Mouse (Mus musculus) testis, adult 2 months (tissue): ENCODE measurements at regions not wholly inside any gene's neighbourhood (a gene's known extent, or its start where the extent isn't known, plus 50 kb on each side); places are given as distances from the start of the nearest gene placed in this dataset.

ENCODE experiments used
- H3K27ac ChIP-seq: fragments of 200-500 bp; 2 replicates; pipeline ENCODE4 v1.5.1; 2012; ENCODE audit warnings: low read depth, low read length; ENCODE audit not compliant: control insufficient read depth, insufficient read depth
- H3K27me3 ChIP-seq: fragments of 200-500 bp; 2 replicates; pipeline ENCODE4 v1.6.1; 2012; ENCODE audit warnings: mild to moderate bottlenecking, low read length, moderate library complexity; ENCODE audit not compliant: control insufficient read depth, insufficient read depth
- H3K36me3 ChIP-seq: fragments of 200-500 bp; 2 replicates; pipeline ENCODE4 v1.6.1; 2012; ENCODE audit warnings: mild to moderate bottlenecking, low read length; ENCODE audit not compliant: control insufficient read depth, insufficient read depth
- H3K4me1 ChIP-seq: fragments of 200-500 bp; 2 replicates; pipeline ENCODE4 v1.6.1; 2012; ENCODE audit warnings: low read length; ENCODE audit not compliant: control insufficient read depth, insufficient read depth
- H3K4me3 ChIP-seq: fragments of 200-500 bp; 2 replicates; pipeline ENCODE4 v1.5.1; 2012; ENCODE audit warnings: low read depth, mild to moderate bottlenecking, low read length, moderate library complexity, mixed read lengths; ENCODE audit not compliant: control insufficient read depth
- CTCF ChIP-seq: fragments of 200-500 bp; IDR thresholded peaks from 2 replicates; pipeline ENCODE4 v1.5.1; 2012; ENCODE audit warnings: low read depth, mild to moderate bottlenecking, inconsistent platforms, low read length, moderate library complexity; ENCODE audit not compliant: control insufficient read depth, insufficient read depth, insufficient replicate concordance
- POLR2A ChIP-seq: fragments of 200-500 bp; IDR thresholded peaks from 2 replicates; pipeline ENCODE4 v1.6.1; 2012; ENCODE audit warnings: low read depth, mild to moderate bottlenecking, inconsistent platforms, low read length, moderate library complexity; ENCODE audit not compliant: control insufficient read depth

GRCm38 (mm10) chr2:17939183-17939856, 57.4 kb downstream of the H2al2a start:
- Histone ChIP-seq H3K27me3 (no peaks in the 10 kb centered on the region), H3K4me3 (no peak overlapping the region), H3K36me3 (no peaks in the 10 kb centered on the region), H3K4me1 (peaks cover 2% of the 10 kb centered on the region; the same call in 1 of the 2 replicates), H3K27ac (no peak overlapping the region)
- no peak for TF ChIP-seq POLR2A
- TF ChIP-seq CTCF: no peak

GRCm38 (mm10) chr2:17936527-17937139, 60.1 kb downstream of the H2al2a start:
- Histone ChIP-seq H3K27ac (no peak overlapping the region), H3K27me3 (no peaks in the 10 kb centered on the region), H3K36me3 (no peaks in the 10 kb centered on the region), H3K4me1 (peaks cover 5% of the 10 kb centered on the region), H3K4me3 (no peak overlapping the region)
- TF ChIP-seq CTCF (no peak), POLR2A (no peak)

GRCm38 (mm10) chr2:17935916-17936315, 60.8 kb downstream of the H2al2a start:
- H3K36me3 ChIP-seq: no peaks in the 10 kb centered on the region
- H3K27me3 ChIP-seq: no peaks in the 10 kb centered on the region
- no peak overlapping the region for H3K27ac ChIP-seq
- TF ChIP-seq POLR2A (no peak), CTCF (no peak)
- H3K4me1 ChIP-seq: peaks cover 5% of the 10 kb centered on the region
- no peak overlapping the region for H3K4me3 ChIP-seq

GRCm38 (mm10) chr2:17935466-17935865, 61.3 kb downstream of the H2al2a start:
- TF ChIP-seq POLR2A (no peak), CTCF (no peak)
- no peaks in the 10 kb centered on the region for H3K27me3 ChIP-seq
- no peak overlapping the region for H3K27ac ChIP-seq
- no peaks in the 10 kb centered on the region for H3K36me3 ChIP-seq
- H3K4me1 ChIP-seq: peaks cover 5% of the 10 kb centered on the region
- H3K4me3 ChIP-seq: no peak overlapping the region

- Histone ChIP-seq H3K27me3 (no peaks in the 10 kb centered on the region), H3K27ac (no peak overlapping the region)
- no peak for TF ChIP-seq POLR2A
These were observed 62.1 kb downstream of the H2al2a start for GRCm38 (mm10) chr2:17934610-17935009.

GRCm38 (mm10) chr2:17932932-17933790, 63.6 kb downstream of the H2al2a start:
- H3K4me1 ChIP-seq: peaks cover 5% of the 10 kb centered on the region
- no peak overlapping the region for H3K27ac ChIP-seq
- H3K4me3 ChIP-seq: no peak overlapping the region
- no peak for TF ChIP-seq POLR2A
- TF ChIP-seq CTCF: no peak
- H3K36me3 ChIP-seq: no peaks in the 10 kb centered on the region
- no peaks in the 10 kb centered on the region for H3K27me3 ChIP-seq

More at GRCm38 (mm10) chr2:17934610-17935009, 62.1 kb downstream of the H2al2a start:
- Histone ChIP-seq H3K4me1 (peaks cover 5% of the 10 kb centered on the region), H3K4me3 (no peak overlapping the region), H3K36me3 (no peaks in the 10 kb centered on the region)

- Histone ChIP-seq H3K27ac (no peak overlapping the region), H3K27me3 (no peaks in the 10 kb centered on the region), H3K4me1 (peaks cover 5% of the 10 kb centered on the region), H3K4me3 (no peak overlapping the region), H3K36me3 (no peaks in the 10 kb centered on the region)
- TF ChIP-seq CTCF (no peak), POLR2A (no peak)
These were observed 64.3 kb downstream of the H2al2a start for GRCm38 (mm10) chr2:17932426-17932931.
